Mouse (Mus musculus) forebrain, embryonic 11.5 days (tissue): ENCODE measurements at regions not wholly inside any gene's neighbourhood (a gene's known extent, or its start where the extent isn't known, plus 50 kb on each side); places are given as distances from the start of the nearest gene placed in this dataset.

Experiments
- ATAC-seq: fragments of 200-750 bp; cut with Nextera tagmentation; replicated peaks from 2 replicates; pipeline ENCODE4 v1.8.0; 2017; ENCODE audit warnings: moderate TSS enrichment; ENCODE audit not compliant: low FRiP score
- DNase-seq: peaks from one replicate; pipeline ENCODE4 v3.0.0-alpha.2; 2017; ENCODE audit warnings: low spot score
- H3K27ac ChIP-seq: fragments of 300-500 bp; sonication (generic); 2 replicates; pipeline ENCODE4 v1.5.1; 2014; ENCODE audit warnings: low read depth, low read length
- H3K27me3 ChIP-seq: fragments of 300-500 bp; sonication (generic); 2 replicates; pipeline ENCODE4 v1.6.1; 2014; ENCODE audit warnings: mild to moderate bottlenecking, low read length, mixed read lengths; ENCODE audit not compliant: control insufficient read depth, insufficient read depth
- H3K36me3 ChIP-seq: fragments of 300-500 bp; sonication (generic); 2 replicates; pipeline ENCODE4 v1.6.1; 2014; ENCODE audit warnings: mild to moderate bottlenecking, low read length, moderate library complexity, mixed read lengths; ENCODE audit not compliant: control insufficient read depth, insufficient read depth
- H3K4me1 ChIP-seq: fragments of 300-500 bp; sonication (generic); replicated peaks from 2 replicates; pipeline ENCODE4 v1.6.1; 2014; ENCODE audit warnings: low read length, mixed read lengths; ENCODE audit not compliant: control insufficient read depth, insufficient read depth
- H3K4me2 ChIP-seq: fragments of 300-500 bp; sonication (generic); 2 replicates; pipeline ENCODE4 v1.6.1; 2014; ENCODE audit warnings: low read depth, mild to moderate bottlenecking, low read length, moderate library complexity, mixed read lengths; ENCODE audit not compliant: severe bottlenecking
- H3K4me3 ChIP-seq: fragments of 300-500 bp; sonication (generic); 2 replicates; pipeline ENCODE4 v1.5.1; 2014; ENCODE audit warnings: low read depth, low read length
- H3K9ac ChIP-seq: fragments of 300-500 bp; sonication (generic); 2 replicates; pipeline ENCODE4 v1.6.1; 2014; ENCODE audit warnings: low read length
- H3K9me3 ChIP-seq: fragments of 300-500 bp; sonication (generic); 2 replicates; pipeline ENCODE4 v1.6.1; 2016; ENCODE audit warnings: low read length, mixed read lengths; ENCODE audit not compliant: control insufficient read depth
- WGBS: fragments of 180-500 bp; shearing (Covaris S2); extraction: QIAGEN DNeasy Blood & Tissue Kit; methylation state at CpG from one replicate; pipeline ENCODE4 v1.1.7; 2014; 5-methylcytosine and 5-hydroxymethylcytosine counted together

GRCm38 (mm10) chr17:15146607-15147006 lies 105.3 kb upstream of the Gm3448 start:
- WGBS, result 83% methylated on average over 7 of the region's 7 CpGs
- Histone ChIP-seq H3K36me3 (no peaks in the 10 kb centered on the region), H3K27me3 (no peaks in the 10 kb centered on the region), H3K9me3 (no peaks in the 10 kb centered on the region), H3K9ac (no peak overlapping the region), H3K4me2 (no peak overlapping the region), H3K4me1 (no peaks in the 10 kb centered on the region), H3K4me3 (no peak overlapping the region), H3K27ac (no peak overlapping the region)
- no peak for ATAC-seq
- no peak for DNase-seq

DNA sequence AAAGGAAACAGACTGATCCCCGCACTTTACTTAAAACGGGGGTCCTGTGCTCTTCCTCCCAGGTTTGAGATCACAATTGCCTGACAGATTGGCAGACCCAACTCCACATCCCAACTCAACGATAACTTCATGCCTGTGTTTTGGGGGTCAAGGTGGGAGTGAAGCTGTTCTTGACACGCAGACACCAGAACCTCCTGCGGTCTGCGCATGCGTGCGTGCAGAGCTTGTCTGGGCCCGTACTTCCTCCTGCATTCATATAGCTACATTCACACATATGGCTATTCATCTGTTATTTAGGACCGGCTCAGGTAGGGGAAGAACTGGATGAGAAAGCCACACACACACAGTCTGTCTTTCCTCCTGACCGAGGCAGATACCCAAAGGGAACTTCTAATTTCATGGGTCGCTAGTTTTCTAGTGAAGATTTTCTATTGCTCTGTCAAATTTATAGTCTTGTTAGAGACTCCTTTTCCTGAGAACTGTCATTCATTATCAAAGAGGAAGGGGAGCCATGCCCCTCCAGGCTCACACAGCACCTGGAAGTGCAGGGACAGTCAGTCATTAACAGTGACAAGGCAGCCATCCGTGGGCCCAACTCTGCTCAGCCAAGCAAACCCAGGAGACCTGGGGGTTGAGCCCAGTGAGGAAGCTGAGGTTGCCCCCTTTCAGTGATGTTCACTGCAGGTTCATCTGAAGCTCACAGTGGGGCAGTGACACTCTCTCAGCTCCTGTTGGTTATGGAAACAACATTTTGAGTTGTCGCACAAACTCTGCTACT lies 104.0 kb upstream of the Gm3448 start:
- Histone ChIP-seq H3K36me3 (no peaks in the 10 kb centered on the region), H3K4me2 (no peak overlapping the region), H3K4me3 (no peak overlapping the region), H3K4me1 (no peaks in the 10 kb centered on the region), H3K9ac (no peak overlapping the region), H3K27ac (no peak overlapping the region), H3K9me3 (no peaks in the 10 kb centered on the region), H3K27me3 (no peaks in the 10 kb centered on the region)
- ATAC-seq, result no peak
- WGBS, result 82% methylated on average over 14 of the region's 14 CpGs
- DNase-seq, result no peak

DNA sequence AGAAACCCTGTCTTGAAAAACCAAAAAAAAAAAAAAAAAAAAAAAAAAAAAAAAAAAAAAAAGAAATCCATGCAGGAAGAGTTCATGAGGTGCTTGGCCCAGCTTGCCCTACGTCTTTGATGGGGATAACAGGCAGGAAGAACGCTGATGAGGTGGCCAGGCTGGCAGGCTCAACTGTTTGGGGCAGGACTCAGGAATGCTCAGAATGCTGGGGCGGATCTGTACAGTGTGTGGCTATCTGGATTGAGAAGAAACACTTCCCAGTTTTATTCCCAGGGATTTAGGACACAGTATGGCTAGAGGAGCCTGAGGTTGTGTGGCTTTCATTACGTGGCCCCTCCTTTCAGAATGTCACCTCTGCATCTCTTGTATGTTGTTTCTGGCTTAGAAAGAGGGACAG lies 99.1 kb upstream of the Gm3448 start:
- Histone ChIP-seq H3K36me3 (no peaks in the 10 kb centered on the region), H3K9ac (no peak overlapping the region), H3K27me3 (no peaks in the 10 kb centered on the region), H3K4me2 (no peak overlapping the region), H3K4me1 (no peaks in the 10 kb centered on the region), H3K9me3 (no peaks in the 10 kb centered on the region), H3K4me3 (no peak overlapping the region), H3K27ac (no peak overlapping the region)
- DNase-seq (no peak), ATAC-seq (no peak)
- 74% methylated on average over 4 of the region's 4 CpGs for WGBS
